Mouse (Mus musculus): Measurements from ENCODE around the gene Col2a1. TPM values are rescaled to one million over a fixed set of nuclear protein-coding genes. Genes with fewer than 3 reads are reported as not detected.

Gene Col2a1
- total and polyA plus RNA-seq, 2 experiments from 2014 or later, result 7.4 to 19.3 TPM

- peaks cover 35% of the 10 kb centered on the region for H3K36me3 ChIP-seq (ENCODE audit: insufficient read depth, low read length)
- TF ChIP-seq CTCF (IDR thresholded peaks at IDR 0.05; ENCODE audit: low read depth), result no peak
- no peak overlapping the region for H3K4me3 ChIP-seq (ENCODE audit: low read length)
- H3K9me3 ChIP-seq (ENCODE audit: low read length), result no peaks in the 10 kb centered on the region
- ATAC-seq (no peak), DNase-seq (ENCODE audit: low spot score) (no peak)
- 92% methylated on average over 10 of the region's 10 CpGs for WGBS
- no peaks in the 10 kb centered on the region for H3K4me1 ChIP-seq (ENCODE audit: insufficient read depth, low read length)
- no peak overlapping the region for H3K9ac ChIP-seq (replicated peaks; ENCODE audit: low read length)
- no peaks in the 10 kb centered on the region for H3K27me3 ChIP-seq (ENCODE audit: insufficient read depth, low read length)
- no peak overlapping the region for H3K4me2 ChIP-seq (ENCODE audit: low read depth, low read length)
- no peak overlapping the region for H3K27ac ChIP-seq
Measured at GRCm38 (mm10) chr15:98039682-98040081, 35.2 kb upstream of the Col2a1 start.

DNA sequence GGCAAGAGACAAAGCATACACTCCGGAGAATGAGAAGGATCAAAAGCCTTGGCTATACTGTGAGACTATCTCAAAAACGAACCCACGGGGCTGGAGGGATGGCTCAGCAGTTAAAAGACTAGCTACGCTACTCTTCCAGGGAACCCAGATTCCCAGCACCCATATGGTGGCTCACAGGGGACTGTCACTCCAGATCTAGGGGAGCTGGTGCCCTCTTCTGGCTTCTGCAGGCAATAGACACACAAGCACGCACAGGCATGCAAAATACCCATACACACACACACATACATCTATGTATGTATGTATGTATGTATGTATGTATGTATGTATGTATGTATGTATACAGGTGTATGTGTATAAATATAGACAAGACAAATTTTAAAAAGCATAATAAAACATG is 32.1 kb upstream of the Col2a1 start:
- 97% methylated on average over 5 of the region's 5 CpGs for WGBS
- DNase-seq (ENCODE audit: low spot score) (no peak), ATAC-seq (no peak)
- no peak overlapping the region for H3K4me3 ChIP-seq (ENCODE audit: low read length)
- TF ChIP-seq CTCF (IDR thresholded peaks at IDR 0.05; ENCODE audit: low read depth), result peak; percentile 26; the same call in 1 of the 2 replicates
- no peaks in the 10 kb centered on the region for H3K4me1 ChIP-seq (ENCODE audit: insufficient read depth, low read length)
- no peaks in the 10 kb centered on the region for H3K9me3 ChIP-seq (ENCODE audit: low read length)
- H3K4me2 ChIP-seq (ENCODE audit: low read depth, low read length), result no peak overlapping the region
- H3K9ac ChIP-seq (replicated peaks; ENCODE audit: low read length), result no peak overlapping the region
- H3K27ac ChIP-seq, result no peak overlapping the region
- H3K36me3 ChIP-seq (ENCODE audit: insufficient read depth, low read length), result peaks cover 25% of the 10 kb centered on the region
- no peaks in the 10 kb centered on the region for H3K27me3 ChIP-seq (ENCODE audit: insufficient read depth, low read length)

- H3K27ac ChIP-seq, result no peak overlapping the region
- H3K4me3 ChIP-seq (ENCODE audit: low read length), result no peak overlapping the region
- no peak overlapping the region for H3K4me2 ChIP-seq (ENCODE audit: low read depth, low read length)
- no peaks in the 10 kb centered on the region for H3K9me3 ChIP-seq (ENCODE audit: low read length)
- H3K4me1 ChIP-seq (ENCODE audit: insufficient read depth, low read length), result no peaks in the 10 kb centered on the region
- ATAC-seq (no peak), DNase-seq (ENCODE audit: low spot score) (no peak)
- H3K27me3 ChIP-seq (ENCODE audit: insufficient read depth, low read length), result no peaks in the 10 kb centered on the region
- peaks cover 14% of the 10 kb centered on the region for H3K36me3 ChIP-seq (ENCODE audit: insufficient read depth, low read length)
- TF ChIP-seq CTCF (IDR thresholded peaks at IDR 0.05; ENCODE audit: low read depth), result no peak
- 14% methylated on average over 3 of the region's 3 CpGs for WGBS
- no peak overlapping the region for H3K9ac ChIP-seq (replicated peaks; ENCODE audit: low read length)
Measured at GRCm38 (mm10) chr15:98035076-98035755, 30.7 kb upstream of the Col2a1 start.

- DNase-seq (ENCODE audit: low spot score), result no peak
- H3K4me3 ChIP-seq (ENCODE audit: low read length), result no peak overlapping the region
- no peaks in the 10 kb centered on the region for H3K4me1 ChIP-seq (ENCODE audit: insufficient read depth, low read length)
- no peak overlapping the region for H3K9ac ChIP-seq (replicated peaks; ENCODE audit: low read length)
- no peak for TF ChIP-seq CTCF (IDR thresholded peaks at IDR 0.05; ENCODE audit: low read depth)
- no peaks in the 10 kb centered on the region for H3K9me3 ChIP-seq (ENCODE audit: low read length)
- no peak overlapping the region for H3K27ac ChIP-seq
- 73% methylated on average over 9 of the region's 9 CpGs for WGBS
- no peaks in the 10 kb centered on the region for H3K27me3 ChIP-seq (ENCODE audit: insufficient read depth, low read length)
- H3K4me2 ChIP-seq (ENCODE audit: low read depth, low read length), result no peak overlapping the region
- ATAC-seq, result 0 out of 2 replicates have a peak, but pooled peaks have one; percentile 45
- 0 out of 2 replicates have a peak, but pooled peaks cover 3% of the 10 kb centered on the region for H3K36me3 ChIP-seq (ENCODE audit: insufficient read depth, low read length)
Measured at GRCm38 (mm10) chr15:98033233-98033748, 28.8 kb upstream of the Col2a1 start.

- no peak overlapping the region for H3K4me3 ChIP-seq (ENCODE audit: low read length)
- 82% methylated on average over 6 of the region's 6 CpGs for WGBS
- H3K9ac ChIP-seq (replicated peaks; ENCODE audit: low read length), result no peak overlapping the region
- no peak for TF ChIP-seq CTCF (IDR thresholded peaks at IDR 0.05; ENCODE audit: low read depth)
- no peaks in the 10 kb centered on the region for H3K27me3 ChIP-seq (ENCODE audit: insufficient read depth, low read length)
- no peak for DNase-seq (ENCODE audit: low spot score)
- no peak for ATAC-seq
- no peaks in the 10 kb centered on the region for H3K4me1 ChIP-seq (ENCODE audit: insufficient read depth, low read length)
- H3K4me2 ChIP-seq (ENCODE audit: low read depth, low read length), result no peak overlapping the region
- no peaks in the 10 kb centered on the region for H3K9me3 ChIP-seq (ENCODE audit: low read length)
- H3K36me3 ChIP-seq (ENCODE audit: insufficient read depth, low read length), result no peaks in the 10 kb centered on the region
- no peak overlapping the region for H3K27ac ChIP-seq
Measured at GRCm38 (mm10) chr15:98029798-98030197, 25.3 kb upstream of the Col2a1 start.

- H3K9ac ChIP-seq (replicated peaks; ENCODE audit: low read length), result no peak overlapping the region
- H3K9me3 ChIP-seq (ENCODE audit: low read length), result no peaks in the 10 kb centered on the region
- no peak overlapping the region for H3K4me3 ChIP-seq (ENCODE audit: low read length)
- no peaks in the 10 kb centered on the region for H3K4me1 ChIP-seq (ENCODE audit: insufficient read depth, low read length)
- no peak overlapping the region for H3K4me2 ChIP-seq (ENCODE audit: low read depth, low read length)
- no peaks in the 10 kb centered on the region for H3K27me3 ChIP-seq (ENCODE audit: insufficient read depth, low read length)
- no peak overlapping the region for H3K27ac ChIP-seq
- no peaks in the 10 kb centered on the region for H3K36me3 ChIP-seq (ENCODE audit: insufficient read depth, low read length)
- no peak for TF ChIP-seq CTCF (IDR thresholded peaks at IDR 0.05; ENCODE audit: low read depth)
- no peak for ATAC-seq
- DNase-seq (ENCODE audit: low spot score), result no peak
- WGBS, result 33% methylated on average over 12 of the region's 12 CpGs
Measured at GRCm38 (mm10) chr15:98026967-98027904, 22.7 kb upstream of the Col2a1 start.
